Mouse (Mus musculus) intestine, embryonic 16.5 days (tissue): ENCODE results near the gene Itgb4. TPM values are rescaled to one million over a fixed set of nuclear protein-coding genes. Genes with fewer than 3 reads are reported as not detected.

Experiments used
- ATAC-seq: fragments of 200-750 bp; cut with Nextera tagmentation; 2 replicates; pipeline ENCODE4 v1.8.0; 2017; ENCODE audit warnings: moderate TSS enrichment, moderate library complexity
- H3K27ac ChIP-seq: fragments of 300-500 bp; sonication (generic); 2 replicates; pipeline ENCODE4 v1.5.1; 2014; ENCODE audit warnings: mild to moderate bottlenecking, low read length
- H3K27me3 ChIP-seq: fragments of 300-500 bp; sonication (generic); replicated peaks from 2 replicates; pipeline ENCODE4 v1.6.1; 2014; ENCODE audit warnings: low read length, control low read depth, mixed read lengths; ENCODE audit not compliant: control insufficient read depth, insufficient read depth
- H3K36me3 ChIP-seq: fragments of 300-500 bp; sonication (generic); 2 replicates; pipeline ENCODE4 v1.6.1; 2014; ENCODE audit warnings: low read length, control low read depth; ENCODE audit not compliant: control insufficient read depth, insufficient read depth
- H3K4me1 ChIP-seq: fragments of 300-500 bp; sonication (generic); 2 replicates; pipeline ENCODE4 v1.6.1; 2014; ENCODE audit warnings: low read length, control low read depth, mixed read lengths; ENCODE audit not compliant: control insufficient read depth, insufficient read depth
- H3K4me2 ChIP-seq: fragments of 300-500 bp; sonication (generic); 2 replicates; pipeline ENCODE4 v1.6.1; 2014; ENCODE audit warnings: low read depth, low read length, control low read depth
- H3K4me3 ChIP-seq: fragments of 300-500 bp; sonication (generic); 2 replicates; pipeline ENCODE4 v1.5.1; 2014; ENCODE audit warnings: mild to moderate bottlenecking, low read length
- H3K9ac ChIP-seq: fragments of 300-500 bp; sonication (generic); 2 replicates; pipeline ENCODE4 v1.6.1; 2014; ENCODE audit warnings: low read depth, low read length
- H3K9me3 ChIP-seq: fragments of 300-500 bp; sonication (generic); 2 replicates; pipeline ENCODE4 v1.6.1; 2016; ENCODE audit warnings: low read length, control low read depth; ENCODE audit not compliant: control insufficient read depth
- WGBS: fragments of 180-500 bp; shearing (Covaris S2); extraction: QIAGEN DNeasy Blood & Tissue Kit; methylation state at CpG from one replicate; pipeline ENCODE4 v1.1.7; 2014; 5-methylcytosine and 5-hydroxymethylcytosine counted together
- polyA plus RNA-seq: library from polyadenylated mRNA; unstranded; fragments of >200 nt; fragmentation: Nextera tagmentation; extraction: Ambion mirVana; gene quantifications from 2 replicates; pipeline ENCODE4 v1.2.1, GENCODE M21; 2015

Gene Itgb4
- polyA plus RNA-seq, 1 experiment from 2014 or later = 11.9 TPM

- Histone ChIP-seq H3K4me1 (no peaks in the 10 kb centered on the region), H3K4me2 (no peak overlapping the region), H3K4me3 (no peak overlapping the region), H3K9me3 (no peaks in the 10 kb centered on the region), H3K27me3 (no peaks in the 10 kb centered on the region), H3K27ac (no peak overlapping the region), H3K9ac (no peak overlapping the region), H3K36me3 (no peaks in the 10 kb centered on the region)
- ATAC-seq = no peak
- 74% methylated on average over 9 of the region's 9 CpGs for WGBS
Observed at GRCm38 (mm10) chr11:115946221-115946828, 28.2 kb upstream of the Itgb4 start.

GRCm38 (mm10) chr11:115948316-115948715 is 26.2 kb upstream of the Itgb4 start:
- Histone ChIP-seq H3K27ac (no peak overlapping the region), H3K9me3 (no peaks in the 10 kb centered on the region), H3K27me3 (no peaks in the 10 kb centered on the region), H3K9ac (no peak overlapping the region), H3K36me3 (peaks cover 9% of the 10 kb centered on the region), H3K4me3 (no peak overlapping the region), H3K4me1 (no peaks in the 10 kb centered on the region), H3K4me2 (no peak overlapping the region)
- 93% methylated on average over 9 of the region's 9 CpGs for WGBS
- ATAC-seq = no peak

- H3K9ac ChIP-seq = no peak overlapping the region
- WGBS = 81% methylated on average over 2 of the region's 2 CpGs
- H3K4me2 ChIP-seq = no peak overlapping the region
- no peak overlapping the region for H3K4me3 ChIP-seq
- no peak for ATAC-seq
- H3K27me3 ChIP-seq = no peaks in the 10 kb centered on the region
- no peaks in the 10 kb centered on the region for H3K9me3 ChIP-seq
- H3K36me3 ChIP-seq = peaks cover 9% of the 10 kb centered on the region
- H3K4me1 ChIP-seq = peaks cover 10% of the 10 kb centered on the region
- H3K27ac ChIP-seq = no peak overlapping the region
Observed at GRCm38 (mm10) chr11:115950719-115951118, 23.8 kb upstream of the Itgb4 start.

GRCm38 (mm10) chr11:115954712-115955111 is 19.8 kb upstream of the Itgb4 start:
- Histone ChIP-seq H3K9ac (no peak overlapping the region), H3K36me3 (peaks cover 9% of the 10 kb centered on the region), H3K9me3 (no peaks in the 10 kb centered on the region), H3K27ac (peak overlapping the region; percentile 92), H3K27me3 (no peaks in the 10 kb centered on the region), H3K4me2 (no peak overlapping the region), H3K4me3 (no peak overlapping the region), H3K4me1 (peaks cover 26% of the 10 kb centered on the region)
- 74% methylated on average over 5 of the region's 5 CpGs for WGBS
- ATAC-seq = peak; percentile 14; the same call in 1 of the 2 replicates

GRCm38 (mm10) chr11:115955195-115955858 is 19.2 kb upstream of the Itgb4 start:
- Histone ChIP-seq H3K27me3 (no peaks in the 10 kb centered on the region), H3K9me3 (no peaks in the 10 kb centered on the region), H3K36me3 (peaks cover 10% of the 10 kb centered on the region), H3K4me3 (no peak overlapping the region), H3K9ac (no peak overlapping the region), H3K4me1 (peaks cover 26% of the 10 kb centered on the region), H3K4me2 (no peak overlapping the region; the same call in 1 of the 2 replicates), H3K27ac (peak overlapping the region; percentile 92)
- 47% methylated on average over 10 of the region's 10 CpGs for WGBS
- peak; percentile 85 for ATAC-seq

- peak overlapping the region; percentile 92 for H3K27ac ChIP-seq
- H3K36me3 ChIP-seq = peaks cover 19% of the 10 kb centered on the region
Observed at GRCm38 (mm10) chr11:115956453-115956852, 18.1 kb upstream of the Itgb4 start.

GRCm38 (mm10) chr11:115957971-115958370 is 16.5 kb upstream of the Itgb4 start:
- H3K9me3 ChIP-seq = no peaks in the 10 kb centered on the region
- H3K4me2 ChIP-seq = no peak overlapping the region
- 65% methylated on average over 7 of the region's 7 CpGs for WGBS
- peaks cover 26% of the 10 kb centered on the region for H3K4me1 ChIP-seq
- H3K36me3 ChIP-seq = peaks cover 21% of the 10 kb centered on the region
- no peak for ATAC-seq
- no peak overlapping the region for H3K4me3 ChIP-seq
- H3K9ac ChIP-seq = no peak overlapping the region
- H3K27me3 ChIP-seq = no peaks in the 10 kb centered on the region
- 0 out of 2 replicates have a peak overlapping the region, but pooled peaks have one; percentile 92 for H3K27ac ChIP-seq

More at GRCm38 (mm10) chr11:115956453-115956852, 18.1 kb upstream of the Itgb4 start:
- H3K9ac ChIP-seq = no peak overlapping the region
- peak; percentile 14 for ATAC-seq
- H3K4me1 ChIP-seq = peaks cover 26% of the 10 kb centered on the region
- H3K27me3 ChIP-seq = no peaks in the 10 kb centered on the region
- WGBS = 51% methylated on average over 4 of the region's 4 CpGs
- H3K4me2 ChIP-seq = no peak overlapping the region
- H3K4me3 ChIP-seq = no peak overlapping the region
- H3K9me3 ChIP-seq = no peaks in the 10 kb centered on the region

GRCm38 (mm10) chr11:115959018-115959417 is 15.5 kb upstream of the Itgb4 start:
- Histone ChIP-seq H3K9me3 (no peaks in the 10 kb centered on the region), H3K4me1 (peaks cover 26% of the 10 kb centered on the region), H3K27me3 (no peaks in the 10 kb centered on the region), H3K36me3 (peaks cover 26% of the 10 kb centered on the region), H3K4me2 (no peak overlapping the region), H3K9ac (no peak overlapping the region), H3K4me3 (no peak overlapping the region), H3K27ac (no peak overlapping the region)
- no peak for ATAC-seq
- WGBS = 95% methylated on average over 9 of the region's 9 CpGs

- Histone ChIP-seq H3K4me1 (0 out of 2 replicates have a peak, but pooled peaks cover 5% of the 10 kb centered on the region), H3K27ac (no peak overlapping the region), H3K4me2 (no peak overlapping the region), H3K36me3 (peaks cover 43% of the 10 kb centered on the region), H3K9ac (no peak overlapping the region), H3K9me3 (no peaks in the 10 kb centered on the region), H3K27me3 (no peaks in the 10 kb centered on the region), H3K4me3 (no peak overlapping the region)
- no peak for ATAC-seq
- 91% methylated on average over 9 of the region's 9 CpGs for WGBS
Observed at GRCm38 (mm10) chr11:115962651-115963412, 11.7 kb upstream of the Itgb4 start.
